Mouse (Mus musculus): ENCODE data around the gene Fcrl1.
"Not testable (repeated sequence)": the region's sequence is repeated elsewhere in the genome, so short reads cannot be mapped to it uniquely, and the experiment has no call there.

Gene Fcrl1

DNA sequence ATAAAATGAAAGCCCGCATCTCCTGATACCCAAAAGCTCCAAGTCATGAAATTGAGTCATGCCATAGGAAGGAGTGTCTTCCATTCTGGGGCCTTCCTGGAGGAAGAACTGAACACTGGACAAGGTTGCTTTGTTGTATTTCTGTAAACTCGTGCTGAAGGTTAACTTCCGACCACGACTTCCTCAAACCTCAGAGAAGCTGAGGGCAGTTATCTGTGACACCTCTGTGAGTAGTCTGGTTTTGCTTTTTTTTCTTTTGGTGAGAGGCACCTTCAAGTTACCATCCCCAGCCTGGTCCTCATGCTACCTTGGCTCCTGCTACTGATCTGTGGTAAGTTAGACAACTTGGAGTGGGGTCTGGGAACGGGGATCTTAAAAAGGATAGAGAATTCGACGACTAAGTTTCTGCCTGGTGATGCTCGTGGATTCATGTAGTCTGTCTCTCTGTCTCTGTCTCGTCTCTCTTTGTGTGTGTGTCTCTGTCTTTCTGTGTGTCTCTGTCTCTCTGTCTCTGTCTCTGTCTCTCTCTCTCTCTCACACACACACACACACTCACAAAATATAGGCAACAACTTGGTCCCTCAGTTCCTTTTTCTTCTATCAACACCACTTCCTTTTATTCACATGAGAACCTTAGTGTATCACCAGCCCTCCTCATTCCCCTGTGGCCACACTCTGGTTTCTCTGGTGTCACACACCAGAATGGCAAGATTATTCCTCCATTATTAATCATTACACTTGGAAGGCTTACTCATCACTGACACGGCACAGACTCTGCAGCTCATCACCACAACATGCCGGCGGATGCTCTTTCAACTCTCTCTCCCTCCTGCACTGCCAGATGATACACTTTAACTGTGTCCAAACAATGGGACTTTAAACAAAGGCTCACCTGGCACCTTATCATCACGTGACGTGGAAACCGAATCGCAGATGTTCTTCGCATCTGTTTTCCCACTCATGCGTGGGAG lies at the start of gene Fcrl1:
TSS of gene Fcrl1 (plus strand) at position 193 of the 971 bp plus-strand sequence.
- DNase-seq (ENCODE audit: low read depth, low spot score), result peak; percentile 37

DNA sequence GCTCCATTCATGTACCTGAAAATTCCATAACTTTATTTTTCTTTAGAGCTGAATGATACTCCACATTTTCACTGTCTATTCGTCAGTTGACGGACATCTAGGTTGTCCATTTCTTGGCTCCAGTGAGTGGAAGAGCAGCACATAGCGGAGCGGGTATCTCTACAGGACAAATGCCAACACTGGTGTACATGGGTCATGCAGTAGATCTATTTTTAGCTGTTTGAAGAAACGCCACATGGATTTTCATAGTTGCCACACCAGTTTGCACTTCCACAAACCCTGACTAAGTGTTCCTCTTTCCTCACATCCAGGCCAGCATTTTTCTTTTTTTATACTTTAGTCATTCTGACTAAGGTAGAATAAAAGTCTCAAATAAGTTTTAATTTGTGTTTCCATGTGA lies 38.3 kb upstream of the Fcrl1 start:
- no peak for DNase-seq (ENCODE audit: low read depth, low spot score)

DNA sequence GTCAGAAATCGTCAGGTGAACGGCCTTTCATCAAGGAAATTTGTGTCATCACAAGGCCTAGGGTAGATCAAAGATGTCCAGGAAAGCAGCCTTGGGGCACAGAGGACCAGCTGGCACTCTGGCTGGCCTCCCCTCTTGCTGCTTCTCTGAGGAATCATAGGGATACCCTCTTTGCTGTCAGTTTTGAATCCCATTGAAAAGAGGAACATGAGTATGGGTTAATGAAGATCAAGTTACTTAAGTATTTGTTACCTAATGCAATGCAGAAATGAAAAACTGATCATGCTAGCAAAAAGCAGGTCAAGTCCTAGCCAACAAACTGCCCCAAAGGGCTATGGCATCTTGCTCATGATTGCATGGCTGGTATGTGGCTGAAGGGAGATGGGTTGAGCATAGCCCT lies 25.2 kb upstream of the Fcrl1 start:
- not testable (repeated sequence) for DNase-seq (ENCODE audit: low read depth, low spot score)

DNA sequence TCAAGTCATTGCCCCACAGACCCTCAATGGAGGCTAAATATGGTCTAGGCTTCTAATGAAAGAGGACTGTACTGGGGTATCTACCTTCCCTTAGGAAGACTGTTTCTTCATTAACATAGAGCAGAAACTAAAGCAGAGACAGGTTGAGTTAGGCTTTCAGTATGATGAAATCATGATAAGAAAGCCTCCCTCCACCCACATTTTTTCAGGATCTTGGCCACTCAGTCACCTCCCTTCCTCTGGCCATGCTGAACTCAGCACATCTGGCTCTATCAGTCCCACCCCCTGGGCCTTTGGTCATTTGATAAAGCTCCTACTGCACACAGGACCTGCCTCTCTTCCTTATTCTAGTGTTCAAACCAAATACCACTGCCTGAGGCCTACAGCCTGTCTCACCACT lies 18.6 kb upstream of the Fcrl1 start, which contains the start of gene Cd5l:
TSS of gene Cd5l (plus strand) at position 301 of the 400 bp plus-strand sequence.
- DNase-seq (ENCODE audit: low read depth, low spot score), result no peak

DNA sequence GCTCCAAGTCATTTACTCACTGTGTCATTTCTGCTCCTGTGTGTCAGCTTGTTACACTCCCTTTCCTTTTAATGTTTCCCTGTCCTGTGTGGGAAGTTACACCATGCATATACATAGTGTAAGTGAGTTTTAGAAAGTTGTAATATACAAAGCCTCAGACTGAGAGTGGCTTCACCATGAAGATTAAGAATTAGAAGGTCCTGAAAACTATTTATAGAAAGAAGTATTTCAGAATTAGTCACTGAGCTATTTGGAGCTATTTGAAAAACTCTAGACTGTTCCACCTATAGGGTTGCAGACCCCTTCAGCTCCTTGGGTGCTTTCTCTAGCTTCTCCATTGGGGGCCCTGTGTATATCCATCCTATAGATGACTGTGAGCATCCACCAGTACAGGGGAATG lies 17.0 kb upstream of the Fcrl1 start:
- DNase-seq (ENCODE audit: low read depth, low spot score), result no peak

DNA sequence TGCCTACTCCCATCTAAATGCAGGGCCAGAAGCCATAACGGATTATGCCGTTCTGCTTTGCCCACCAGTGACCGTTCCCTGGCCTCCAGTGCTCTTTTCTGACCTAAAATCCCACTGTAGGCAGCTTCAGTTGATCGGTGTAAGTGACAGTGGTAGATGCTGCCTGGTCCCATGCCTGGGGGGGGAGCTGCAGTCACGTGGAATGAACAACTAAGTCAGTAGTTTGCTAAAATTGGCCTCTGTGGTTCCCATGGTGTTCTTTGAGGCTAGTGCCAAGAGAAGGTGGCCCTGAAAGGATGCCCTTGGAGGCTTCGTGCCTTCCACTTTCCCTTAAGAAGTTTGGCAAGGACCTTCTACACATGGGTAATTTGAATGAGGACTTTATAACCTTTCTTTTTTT lies 15.7 kb upstream of the Fcrl1 start:
- DNase-seq (ENCODE audit: low read depth, low spot score), result no peak

DNA sequence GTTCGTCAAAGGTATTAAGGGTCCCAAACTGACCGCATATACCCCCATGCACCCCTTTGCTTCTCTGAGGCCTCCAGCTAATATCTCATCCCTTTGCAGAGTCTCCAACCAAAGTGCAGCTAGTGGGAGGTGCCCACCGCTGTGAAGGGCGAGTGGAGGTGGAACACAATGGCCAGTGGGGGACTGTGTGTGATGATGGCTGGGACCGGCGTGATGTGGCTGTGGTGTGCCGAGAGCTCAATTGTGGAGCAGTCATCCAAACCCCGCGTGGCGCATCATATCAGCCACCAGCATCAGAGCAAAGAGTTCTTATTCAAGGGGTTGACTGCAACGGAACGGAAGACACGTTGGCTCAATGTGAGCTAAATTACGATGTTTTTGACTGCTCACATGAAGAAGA lies 10.5 kb upstream of the Fcrl1 start:
- DNase-seq (ENCODE audit: low read depth, low spot score), result no peak

DNA sequence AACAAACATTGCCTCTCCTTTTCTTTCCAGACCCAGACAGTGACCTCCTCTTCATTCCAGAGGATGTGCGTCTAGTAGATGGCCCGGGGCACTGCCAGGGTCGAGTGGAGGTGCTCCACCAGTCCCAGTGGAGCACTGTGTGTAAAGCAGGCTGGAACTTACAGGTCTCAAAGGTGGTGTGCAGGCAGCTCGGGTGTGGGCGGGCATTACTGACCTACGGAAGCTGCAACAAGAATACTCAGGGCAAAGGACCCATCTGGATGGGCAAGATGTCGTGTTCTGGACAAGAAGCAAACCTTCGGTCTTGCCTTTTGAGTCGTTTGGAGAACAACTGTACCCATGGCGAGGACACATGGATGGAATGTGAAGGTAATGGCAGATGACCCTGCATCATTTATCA lies 8.7 kb upstream of the Fcrl1 start:
- DNase-seq (ENCODE audit: low read depth, low spot score), result no peak

DNA sequence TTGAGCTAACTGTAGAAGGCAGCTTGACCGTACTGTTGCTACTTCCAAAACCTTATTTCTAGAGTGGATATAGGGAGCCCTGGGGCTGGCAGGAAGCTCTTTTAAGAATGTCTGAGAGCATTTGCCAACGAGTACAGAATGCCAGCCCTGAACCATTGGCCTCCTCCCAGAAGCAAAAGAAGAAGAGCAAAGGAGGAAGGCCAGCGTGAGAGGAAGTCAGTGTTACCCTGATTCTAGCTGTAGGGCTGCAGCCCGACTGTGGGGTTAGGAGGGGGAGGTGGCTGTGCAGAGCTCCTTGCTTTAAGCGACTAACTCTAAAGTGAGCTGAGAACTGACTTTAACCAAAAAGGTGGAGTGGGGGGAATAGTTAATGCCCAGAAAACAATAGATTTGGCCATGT lies 7.0 kb upstream of the Fcrl1 start:
- DNase-seq (ENCODE audit: low read depth, low spot score), result no peak

DNA sequence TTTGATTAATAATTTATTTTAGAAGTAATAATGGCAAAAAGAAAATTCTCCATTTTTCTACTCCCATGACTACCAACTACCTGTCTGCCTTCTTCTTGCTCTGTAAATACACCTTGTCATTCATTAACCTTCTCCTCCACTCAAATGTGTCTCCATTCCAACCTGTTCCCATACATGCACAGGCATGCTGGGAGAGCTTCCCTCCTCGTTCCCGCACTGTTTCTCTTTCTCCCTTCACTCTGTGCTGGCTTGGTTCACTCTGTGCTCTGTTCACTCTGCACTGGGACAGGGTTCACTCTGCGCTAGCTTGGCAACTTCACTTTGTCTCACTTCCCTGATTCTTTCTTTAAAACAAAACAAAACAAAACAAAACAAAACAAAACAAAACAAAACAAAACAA lies 1.0 kb downstream of the Fcrl1 start:
- DNase-seq (ENCODE audit: low read depth, low spot score), result no peak

DNA sequence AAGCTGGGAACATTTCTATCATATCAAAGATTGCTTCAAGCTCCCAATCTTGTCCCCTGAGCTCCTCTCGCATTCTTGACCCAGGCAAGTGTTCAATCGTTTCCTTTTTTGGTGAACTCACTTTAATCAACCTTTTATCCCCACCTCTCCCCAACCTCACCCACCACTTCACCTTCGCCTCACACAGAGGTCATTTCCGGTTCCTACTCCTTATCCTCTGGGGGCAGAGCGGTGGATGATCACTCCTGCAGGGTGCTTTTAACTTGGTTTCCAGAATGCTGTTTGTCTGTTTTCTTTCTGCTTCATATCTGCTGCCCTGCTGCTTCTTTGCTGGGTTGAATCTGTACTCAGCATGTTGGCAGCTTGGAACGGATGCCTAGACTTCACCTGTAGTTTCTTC lies 1.5 kb downstream of the Fcrl1 start:
- DNase-seq (ENCODE audit: low read depth, low spot score), result peak; percentile 14

DNA sequence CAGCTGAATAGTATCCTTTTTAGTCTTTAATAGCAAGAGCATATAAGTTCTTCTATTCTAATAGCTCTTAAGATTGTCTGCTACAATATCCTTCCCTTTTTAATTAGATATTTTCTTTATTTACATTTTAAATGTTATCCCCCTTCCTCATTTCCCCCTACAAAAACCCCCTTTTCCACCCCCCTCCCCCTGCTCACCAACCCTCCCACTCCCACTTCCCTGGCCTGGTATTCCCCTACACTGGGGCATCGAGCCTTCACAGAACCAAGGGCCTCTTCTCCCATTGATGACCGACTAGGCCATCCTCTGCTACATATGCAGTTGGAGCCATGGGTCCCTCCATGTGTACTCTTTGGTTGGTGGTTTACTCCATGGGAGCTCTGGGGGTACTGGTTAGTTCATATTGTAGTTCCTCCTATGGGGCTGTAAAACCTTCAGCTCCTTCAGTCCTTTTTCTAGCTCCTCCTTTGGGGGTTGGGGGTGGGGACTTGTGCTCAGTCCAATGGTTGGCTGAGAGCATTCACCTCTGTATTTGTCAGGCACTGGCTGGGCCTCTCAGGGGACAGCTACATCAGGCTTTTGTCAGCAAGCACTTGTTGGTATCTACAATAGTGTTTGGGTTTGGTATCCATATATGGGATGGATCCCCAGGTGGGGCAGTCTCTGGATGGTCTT lies 3.6 kb downstream of the Fcrl1 start:
- not testable (repeated sequence) for DNase-seq (ENCODE audit: low read depth, low spot score)

DNA sequence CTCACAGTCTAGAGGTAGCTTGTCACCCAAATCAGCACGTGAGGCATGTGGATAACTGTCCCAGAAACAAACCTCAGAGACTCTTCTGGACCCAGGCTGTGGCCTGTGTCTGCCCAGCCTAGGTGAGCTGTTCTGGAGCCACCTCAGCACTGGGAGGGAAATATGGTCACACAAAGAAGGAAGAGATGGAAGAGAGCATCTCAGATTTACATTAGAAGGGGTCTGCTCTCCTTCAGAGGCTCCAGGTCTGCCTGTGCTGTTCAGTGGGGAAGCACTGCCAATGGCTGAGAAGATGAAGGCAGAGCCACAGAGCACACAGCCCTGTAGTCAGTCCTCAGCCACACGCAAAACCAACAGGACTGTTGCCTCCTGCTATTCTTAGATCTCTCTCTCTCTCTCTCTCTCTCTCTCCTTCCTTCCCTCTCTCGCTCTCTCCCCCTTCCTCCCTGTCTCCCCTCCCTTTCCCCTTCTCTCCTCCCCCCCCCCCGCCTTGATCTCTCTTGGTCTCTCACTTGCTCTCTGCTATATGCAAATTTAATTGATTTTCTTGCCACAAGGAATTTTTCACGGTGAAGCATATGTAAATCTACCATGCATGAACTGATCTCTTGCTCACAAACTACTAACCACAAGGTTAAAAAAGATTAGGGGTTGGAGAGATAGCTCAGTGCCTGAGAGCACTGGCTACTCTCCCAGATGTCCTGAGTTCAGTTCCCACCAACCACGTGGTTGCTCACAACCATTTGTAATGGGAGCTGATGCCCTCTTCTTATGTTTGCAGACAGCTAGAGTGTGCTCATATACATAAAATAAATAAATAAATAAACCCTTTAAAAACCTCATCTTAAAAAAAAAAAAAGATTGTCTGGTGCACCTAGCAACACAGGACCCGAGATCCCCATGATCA lies 5.9 kb downstream of the Fcrl1 start:
- no peak for DNase-seq (ENCODE audit: low read depth, low spot score)

DNA sequence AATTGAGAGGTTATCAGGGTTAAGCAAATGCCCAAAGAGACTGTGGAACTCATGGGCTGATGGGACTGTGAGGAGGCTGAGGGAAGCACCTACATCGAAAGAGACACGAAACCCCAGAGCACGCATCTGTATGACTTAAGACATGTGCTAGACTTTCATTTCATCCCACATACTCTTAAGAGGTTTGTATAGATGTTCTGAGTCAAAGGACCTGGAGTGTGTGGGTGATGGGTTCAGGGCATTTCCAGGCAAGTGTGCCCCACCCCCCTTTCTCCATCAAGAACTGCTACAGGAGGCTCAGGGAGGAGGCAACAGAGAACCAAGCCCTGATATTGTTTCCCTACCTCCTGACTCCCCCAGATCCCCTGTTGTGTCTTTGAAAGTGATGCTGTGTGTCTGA lies 7.1 kb downstream of the Fcrl1 start:
- DNase-seq (ENCODE audit: low read depth, low spot score), result peak; percentile 23

DNA sequence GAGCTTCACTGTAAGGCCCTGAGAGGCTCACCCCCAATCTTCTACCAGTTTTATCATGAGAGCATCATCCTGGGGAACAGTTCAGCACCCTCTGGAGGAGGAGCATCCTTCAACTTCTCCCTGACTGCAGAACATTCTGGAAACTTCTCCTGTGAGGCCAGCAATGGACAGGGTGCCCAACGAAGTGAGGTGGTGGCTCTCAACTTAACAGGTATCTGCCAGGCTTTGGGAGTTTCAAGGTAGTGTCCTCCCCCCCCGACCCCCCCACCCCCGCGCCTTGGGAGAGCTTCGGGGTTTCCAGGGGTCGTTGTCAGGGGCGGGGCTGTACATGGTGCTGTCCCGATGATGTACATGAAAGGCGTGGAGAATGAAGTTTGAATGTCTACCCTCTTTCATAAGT lies 8.9 kb downstream of the Fcrl1 start:
- no peak for DNase-seq (ENCODE audit: low read depth, low spot score)

DNA sequence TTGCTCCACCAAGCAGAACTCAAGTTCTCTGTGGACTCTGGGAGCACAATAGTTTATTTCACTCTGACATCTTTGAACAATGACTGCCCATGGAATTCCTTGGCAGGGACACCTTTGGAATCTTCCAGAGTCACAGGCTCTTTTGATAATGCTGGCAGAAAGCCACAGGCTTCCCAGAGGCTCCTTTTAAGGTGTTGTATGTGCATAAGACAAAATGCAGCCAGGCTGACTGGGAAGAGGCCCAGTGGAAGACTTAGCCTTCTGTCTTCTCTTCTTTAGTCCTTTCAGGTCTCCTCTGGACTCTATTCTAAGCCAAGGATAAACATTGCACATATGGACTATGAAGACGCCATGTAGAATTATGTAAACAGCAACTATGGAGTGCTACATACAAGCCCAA lies 14.7 kb downstream of the Fcrl1 start:
- DNase-seq (ENCODE audit: low read depth, low spot score), result no peak

DNA sequence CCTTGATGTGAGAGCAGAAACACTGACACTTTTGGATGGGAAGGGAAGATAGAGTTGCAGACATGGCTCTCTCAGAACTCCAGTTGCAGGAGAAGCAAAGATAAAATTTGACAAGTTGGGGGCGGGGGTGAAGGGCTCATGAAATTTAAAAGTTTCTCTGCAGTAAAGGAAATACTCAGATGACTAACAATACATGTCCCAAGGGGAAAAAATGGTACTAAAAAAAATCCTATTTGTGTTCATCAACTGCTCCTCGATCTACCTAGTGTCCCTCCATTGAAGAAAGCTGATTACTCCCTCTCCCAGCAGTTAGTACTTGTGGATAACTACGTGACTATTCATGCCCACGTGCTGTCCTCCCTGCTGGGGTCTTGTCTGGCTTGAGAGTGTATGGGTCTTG lies 22.6 kb downstream of the Fcrl1 start:
- DNase-seq (ENCODE audit: low read depth, low spot score), result no peak

DNA sequence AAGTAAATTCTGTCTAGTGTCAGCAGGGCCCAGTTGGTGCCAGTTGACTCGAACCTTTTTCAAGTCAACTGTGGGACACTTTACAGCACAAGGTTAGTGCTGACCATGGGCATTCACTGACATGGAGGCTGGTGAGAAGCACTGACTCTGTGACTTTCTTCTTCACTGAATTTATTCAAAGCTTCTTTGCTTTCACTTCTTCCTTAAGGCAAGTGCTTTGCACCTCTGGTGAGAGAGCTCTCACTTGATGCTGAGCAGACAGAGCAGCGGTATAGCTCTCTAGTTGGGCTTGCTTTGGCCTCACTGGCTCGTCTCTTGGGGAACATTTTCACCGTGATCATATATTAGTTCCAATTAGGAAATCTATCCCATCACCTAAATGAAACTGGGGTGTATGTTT lies 23.7 kb downstream of the Fcrl1 start:
- no peak for DNase-seq (ENCODE audit: low read depth, low spot score)

DNA sequence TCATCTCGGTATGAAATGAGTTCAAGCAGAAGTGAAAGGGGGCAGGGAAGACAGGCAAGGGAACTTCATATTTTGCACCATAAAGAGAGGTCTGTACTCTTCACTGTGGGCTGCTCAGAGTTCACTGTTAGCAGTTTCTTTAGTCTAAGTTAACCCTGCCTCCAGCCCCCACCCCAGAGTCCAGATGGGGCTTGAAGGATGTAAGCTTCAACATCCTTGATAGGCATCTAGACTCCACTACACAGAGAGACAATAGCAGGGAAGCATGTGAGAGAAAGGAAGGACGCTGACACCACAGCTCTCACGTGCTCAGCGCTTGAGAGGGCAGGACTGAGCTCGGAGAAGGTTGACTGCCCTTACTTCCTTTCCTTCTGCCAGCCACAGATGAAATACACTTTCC lies 25.1 kb downstream of the Fcrl1 start:
- peak; percentile 42 for DNase-seq (ENCODE audit: low read depth, low spot score)

DNA sequence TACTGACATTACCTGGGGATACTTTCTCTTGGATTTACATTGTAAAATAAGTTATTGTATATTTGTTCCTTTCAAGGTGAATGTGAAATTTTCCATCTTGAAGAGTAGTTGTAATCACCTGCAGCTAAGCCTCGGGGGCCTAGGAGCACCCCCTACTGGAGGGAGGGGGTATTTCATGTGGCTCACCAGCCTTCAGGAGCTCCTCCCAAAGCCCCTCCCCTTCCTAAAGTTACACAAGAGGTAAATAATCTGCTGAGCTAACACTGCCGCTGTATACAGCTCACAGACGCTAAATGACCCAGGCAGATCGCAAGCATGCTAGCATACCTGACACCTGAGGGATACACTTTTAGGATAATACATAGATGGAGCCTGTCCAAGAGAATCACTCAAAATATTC lies 32.0 kb downstream of the Fcrl1 start:
- peak; percentile 85 for DNase-seq (ENCODE audit: low read depth, low spot score)

DNA sequence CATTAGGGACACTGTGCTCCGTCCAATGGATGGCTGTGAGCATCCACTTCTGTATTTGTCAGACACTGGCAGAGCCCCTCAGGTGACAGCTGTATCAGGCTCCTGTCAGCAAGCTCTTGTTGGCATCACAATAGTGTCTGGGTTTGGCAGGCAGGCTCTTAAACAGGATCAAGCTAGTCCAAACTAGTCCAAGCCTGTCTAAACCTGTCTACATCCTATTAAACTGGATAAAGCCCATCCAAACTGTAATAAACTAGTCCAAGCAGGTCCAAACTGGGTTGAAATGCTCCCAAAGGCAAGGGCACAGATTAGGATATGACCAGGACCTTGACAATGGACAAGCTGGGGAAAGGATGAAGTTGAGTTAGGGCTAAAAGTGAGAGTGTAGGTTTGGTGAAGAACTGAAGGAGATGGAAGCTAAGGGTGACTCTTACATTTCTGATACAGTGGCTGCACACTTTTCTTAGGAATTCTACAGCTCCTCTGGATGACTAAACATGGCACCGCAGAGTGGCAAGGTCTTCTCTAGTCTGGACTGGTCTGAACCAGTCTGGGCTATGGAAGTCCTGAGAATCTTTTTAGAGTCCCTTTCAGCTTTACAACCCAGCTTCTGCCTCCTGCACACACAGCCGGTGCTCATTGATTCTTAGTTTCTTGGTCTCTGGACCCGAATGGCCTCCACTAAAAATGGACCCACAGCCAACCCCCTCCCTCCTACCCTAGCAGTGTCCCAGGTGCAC lies 33.2 kb downstream of the Fcrl1 start:
- DNase-seq (ENCODE audit: low read depth, low spot score), result no peak
